Mouse (Mus musculus) fat pad, adult 2 months (tissue): ENCODE results near the gene A1cf.

Source experiments
- DNase-seq: peaks from one replicate; pipeline ENCODE4 v3.0.0-alpha.2; 2011; ENCODE audit warnings: low read depth, low spot score; ENCODE audit errors: extremely low read depth

Gene A1cf

GRCm38 (mm10) chr19:31868521-31868920 lies at the start of gene A1cf:
TSS of gene A1cf (plus strand) at chr19:31868764.
- no peak for DNase-seq

- DNase-seq, result no peak
Observed at GRCm38 (mm10) chr19:31834250-31834649, 34.3 kb upstream of the A1cf start.

GRCm38 (mm10) chr19:31861909-31862308 lies 6.7 kb upstream of the A1cf start:
- DNase-seq, result no peak

- no peak for DNase-seq
Observed at GRCm38 (mm10) chr19:31862512-31863249, 5.9 kb upstream of the A1cf start.

- DNase-seq, result no peak
Observed at GRCm38 (mm10) chr19:31865451-31865850, 3.1 kb upstream of the A1cf start.

- DNase-seq, result no peak
Observed at GRCm38 (mm10) chr19:31868076-31868475, 488 bp upstream of the A1cf start.

- no peak for DNase-seq
Observed at GRCm38 (mm10) chr19:31868971-31869370, 407 bp downstream of the A1cf start.

GRCm38 (mm10) chr19:31871377-31871776 lies 2.8 kb downstream of the A1cf start:
- DNase-seq, result no peak

- no peak for DNase-seq
Observed at GRCm38 (mm10) chr19:31877968-31878367, 9.4 kb downstream of the A1cf start.

- DNase-seq, result no peak
Observed at GRCm38 (mm10) chr19:31884594-31884993, 16.0 kb downstream of the A1cf start.

- DNase-seq, result no peak
Observed at GRCm38 (mm10) chr19:31887275-31887674, 18.7 kb downstream of the A1cf start.

GRCm38 (mm10) chr19:31889988-31890387 lies 21.4 kb downstream of the A1cf start:
- no peak for DNase-seq

- DNase-seq, result no peak
Observed at GRCm38 (mm10) chr19:31891001-31891893, 22.7 kb downstream of the A1cf start.

GRCm38 (mm10) chr19:31895971-31896370 lies 27.4 kb downstream of the A1cf start:
- no peak for DNase-seq

GRCm38 (mm10) chr19:31896711-31897110 lies 28.1 kb downstream of the A1cf start:
- no peak for DNase-seq

GRCm38 (mm10) chr19:31905671-31906070 lies 37.1 kb downstream of the A1cf start:
- DNase-seq, result no peak

GRCm38 (mm10) chr19:31910423-31910822 lies 41.9 kb downstream of the A1cf start:
- no peak for DNase-seq

GRCm38 (mm10) chr19:31913946-31914345 lies 45.4 kb downstream of the A1cf start:
- no peak for DNase-seq

- no peak for DNase-seq
Observed at GRCm38 (mm10) chr19:31920357-31920756, 51.8 kb downstream of the A1cf start.

GRCm38 (mm10) chr19:31921852-31922251 lies 53.3 kb downstream of the A1cf start:
- no peak for DNase-seq

GRCm38 (mm10) chr19:31923615-31924352 lies 55.2 kb downstream of the A1cf start:
- no peak for DNase-seq
